In genomic region chr8:45689611-45690207, GRCm38 (mm10) we compare ENCODE assay signal across 16 mouse cellular contexts.
DNase-seq lines count a peak whose midpoint lies in the region; ATAC-seq and TF ChIP-seq lines count a peak whose summit lies in the region.
"Had no signal": no experiment of that assay in that cellular context is flagged by ENCODE, and none has a peak within 500 bp of the region (broad histone marks: within the 10 kb centered on the region; RNA-seq: fewer than 3 reads in every experiment).

No protein-coding gene starts in this region.

- H3K27me3 ChIP-seq in heart, embryonic 13.5 days (replicated peaks) = no peaks in the 10 kb centered on the region
- H3K27me3 ChIP-seq in heart, embryonic 10.5 days (ENCODE audit: insufficient read depth, poor library complexity, severe bottlenecking) = no peaks in the 10 kb centered on the region
- no peaks in the 10 kb centered on the region for H3K27me3 ChIP-seq in lung, postnatal 0 days (replicated peaks; ENCODE audit: insufficient read depth, low read length)
- H3K27me3 ChIP-seq: limb, embryonic 13.5 days; liver, embryonic 15.5 days; midbrain, embryonic 15.5 days had no signal

- no peak overlapping the region for H3K4me3 ChIP-seq in heart, embryonic 13.5 days
- no peak overlapping the region for H3K4me3 ChIP-seq in heart, embryonic 10.5 days
- H3K4me3 ChIP-seq in lung, postnatal 0 days (ENCODE audit: low read depth, low read length) = no peak overlapping the region
- H3K4me3 ChIP-seq: left cerebral cortex, adult 2 months; limb, embryonic 13.5 days; liver, embryonic 15.5 days; midbrain, embryonic 15.5 days had no signal

- no peak for TF ChIP-seq CTCF in lung, postnatal 0 days (IDR thresholded peaks at IDR 0.05)

- H3K36me3 ChIP-seq in heart, embryonic 13.5 days = peaks cover 65% of the 10 kb centered on the region
- peaks cover 28% of the 10 kb centered on the region for H3K36me3 ChIP-seq in heart, embryonic 10.5 days
- no peaks in the 10 kb centered on the region for H3K36me3 ChIP-seq in lung, postnatal 0 days (ENCODE audit: insufficient read depth, low read length)
- H3K36me3 ChIP-seq: G1E; liver, embryonic 15.5 days; midbrain, embryonic 15.5 days had no signal

- H3K9ac ChIP-seq in heart, embryonic 13.5 days = no peak overlapping the region
- H3K9ac ChIP-seq in lung, postnatal 0 days (replicated peaks; ENCODE audit: low read depth) = no peak overlapping the region
- H3K9ac ChIP-seq: limb, embryonic 13.5 days; liver, embryonic 15.5 days; midbrain, embryonic 15.5 days had no signal

- WGBS in heart, embryonic 13.5 days = 75% methylated on average over 2 of the region's 2 CpGs
- 96% methylated on average over 2 of the region's 2 CpGs for WGBS in heart, embryonic 10.5 days
- 60% methylated on average over 2 of the region's 2 CpGs for WGBS in lung, postnatal 0 days

- no peak for ATAC-seq in heart, embryonic 13.5 days (ENCODE audit: extremely low read depth, insufficient number of reproducible peaks, low FRiP score, low TSS enrichment)
- ATAC-seq in lung, postnatal 0 days = no peak
- ATAC-seq: midbrain, embryonic 15.5 days had no signal

- H3K9me3 ChIP-seq in heart, embryonic 13.5 days = no peaks in the 10 kb centered on the region
- H3K9me3 ChIP-seq in heart, embryonic 10.5 days = no peaks in the 10 kb centered on the region
- no peaks in the 10 kb centered on the region for H3K9me3 ChIP-seq in lung, postnatal 0 days (ENCODE audit: low read length)
- H3K9me3 ChIP-seq: G1E; limb, embryonic 13.5 days; liver, embryonic 15.5 days; midbrain, embryonic 15.5 days had no signal

- no peak overlapping the region for H3K4me2 ChIP-seq in heart, embryonic 13.5 days
- H3K4me2 ChIP-seq in lung, postnatal 0 days (replicated peaks; ENCODE audit: low read depth, low read length) = no peak overlapping the region
- H3K4me2 ChIP-seq: liver, embryonic 15.5 days; midbrain, embryonic 15.5 days had no signal

- peak overlapping the region; percentile 6; the same call in 1 of the 2 replicates for H3K27ac ChIP-seq in heart, embryonic 13.5 days (replicated peaks)
- no peak overlapping the region for H3K27ac ChIP-seq in heart, embryonic 10.5 days
- no peak overlapping the region for H3K27ac ChIP-seq in lung, postnatal 0 days (ENCODE audit: low read length)
- H3K27ac ChIP-seq: limb, embryonic 13.5 days; liver, embryonic 15.5 days; midbrain, embryonic 15.5 days had no signal

- DNase-seq in heart, embryonic 10.5 days (ENCODE audit: low spot score) = no peak
- peak; percentile 31 for DNase-seq in lung, postnatal 0 days (ENCODE audit: low spot score)
- no peak for DNase-seq in lung, adult 18-20 months
- DNase-seq in fibroblast of lung, adult 2 months (ENCODE audit: low read depth) = peak; percentile 76
- no peak for DNase-seq in frontal cortex, adult 2 months (ENCODE audit: extremely low spot score in 1 of 2, low spot score in 1 of 2)
- no peak for DNase-seq in gastrocnemius, adult 8-10 months (ENCODE audit: low spot score in 2 of 2)
- DNase-seq: adrenal gland, postnatal 10 days; cerebellum, adult 9-10 months; right cerebral cortex, postnatal 14 days; thymus, postnatal 4 days had no signal

- TF ChIP-seq EP300 in lung, postnatal 0 days (IDR thresholded peaks at IDR 0.05) = no peak

- H3K4me1 ChIP-seq in heart, embryonic 13.5 days = peaks cover 69% of the 10 kb centered on the region
- H3K4me1 ChIP-seq in heart, embryonic 10.5 days = no peaks in the 10 kb centered on the region
- no peaks in the 10 kb centered on the region for H3K4me1 ChIP-seq in lung, postnatal 0 days (ENCODE audit: insufficient read depth, low read depth, low read length)
- H3K4me1 ChIP-seq: liver, embryonic 15.5 days had no signal

Comparison
In these comparisons a context has a peak if more than half of its experiments do, and no peak if none do; other contexts are left out.
1. DNase-seq: peak in lung, postnatal 0 days (single experiment) and fibroblast of lung, adult 2 months (single experiment); none in heart, embryonic 10.5 days (single experiment), lung, adult 18-20 months (0 of 2), frontal cortex, adult 2 months (0 of 2) and gastrocnemius, adult 8-10 months (0 of 2).